Mouse (Mus musculus) liver, embryonic 16.5 days (tissue): ENCODE results near the gene Kcnk3. TPM values are rescaled to one million over a fixed set of nuclear protein-coding genes. Genes with fewer than 3 reads are reported as not detected.

Source experiments
- ATAC-seq: fragments of 200-750 bp; cut with Nextera tagmentation; 2 replicates; pipeline ENCODE4 v1.8.0; 2017; ENCODE audit warnings: low read depth, mild to moderate bottlenecking, moderate number of reproducible peaks, moderate library complexity
- H3K27ac ChIP-seq: fragments of 300-500 bp; sonication (generic); 2 replicates; pipeline ENCODE4 v1.5.1; 2014; ENCODE audit warnings: mild to moderate bottlenecking, low read length
- H3K27me3 ChIP-seq: fragments of 300-500 bp; sonication (generic); 2 replicates; pipeline ENCODE4 v1.6.1; 2014; ENCODE audit warnings: low read depth, low read length, mixed read lengths; ENCODE audit not compliant: control insufficient read depth, insufficient read depth
- H3K36me3 ChIP-seq: fragments of 300-500 bp; sonication (generic); 2 replicates; pipeline ENCODE4 v1.6.1; 2014; ENCODE audit warnings: mild to moderate bottlenecking; ENCODE audit not compliant: control insufficient read depth, insufficient read depth
- H3K4me1 ChIP-seq: fragments of 300-500 bp; sonication (generic); 2 replicates; pipeline ENCODE4 v1.6.1; 2014; ENCODE audit warnings: low read depth, low read length, mixed read lengths; ENCODE audit not compliant: control insufficient read depth
- H3K4me2 ChIP-seq: fragments of 300-500 bp; sonication (generic); 2 replicates; pipeline ENCODE4 v1.6.1; 2014; ENCODE audit warnings: low read depth, low read length, mixed read lengths
- H3K4me3 ChIP-seq: fragments of 300-500 bp; sonication (generic); 2 replicates; pipeline ENCODE4 v1.5.1; 2014; ENCODE audit warnings: low read depth, mild to moderate bottlenecking, low read length
- H3K9ac ChIP-seq: fragments of 300-500 bp; sonication (generic); 2 replicates; pipeline ENCODE4 v1.6.1; 2014; ENCODE audit warnings: low read depth, low read length
- H3K9me3 ChIP-seq: fragments of 300-500 bp; sonication (generic); replicated peaks from 2 replicates; pipeline ENCODE4 v1.6.1; 2016; ENCODE audit warnings: low read length; ENCODE audit not compliant: control insufficient read depth
- WGBS: fragments of 180-500 bp; shearing (Covaris S2); extraction: QIAGEN DNeasy Blood & Tissue Kit; methylation state at CpG from one replicate; pipeline ENCODE4 v1.1.7; 2014; ENCODE audit not compliant: insufficient replicate concordance; 5-methylcytosine and 5-hydroxymethylcytosine counted together
- polyA plus RNA-seq: library from polyadenylated mRNA; unstranded; fragments of >200 nt; fragmentation: Nextera tagmentation; extraction: Ambion mirVana; gene quantifications from 2 replicates; pipeline ENCODE4 v1.2.1, GENCODE M21; 2015

Gene Kcnk3
- polyA plus RNA-seq, 1 experiment from 2014 or later: 0.47 TPM

DNA sequence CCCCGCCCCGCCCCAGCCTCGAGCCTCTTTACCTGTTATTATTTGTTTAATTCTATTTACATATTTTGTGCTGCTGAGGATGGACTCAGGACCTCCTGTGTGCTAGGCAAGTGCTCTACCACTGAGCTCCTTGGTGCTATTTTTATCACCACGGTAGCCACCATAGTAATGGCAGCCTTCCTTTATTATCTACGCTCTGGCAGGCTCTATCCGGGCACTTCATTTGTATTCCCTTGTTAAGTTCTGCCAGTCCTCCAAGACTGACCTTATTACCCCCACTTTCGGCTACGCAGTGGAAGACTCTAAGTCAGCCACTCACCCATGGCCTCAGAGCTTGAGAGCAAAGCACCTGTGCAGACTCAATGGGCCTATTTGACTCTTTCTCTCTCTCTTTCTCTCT is 3.8 kb downstream of the Kcnk3 start:
- WGBS: 59% methylated on average over 8 of the region's 8 CpGs
- Histone ChIP-seq H3K27me3 (peaks cover 41% of the 10 kb centered on the region), H3K9me3 (no peaks in the 10 kb centered on the region), H3K4me3 (no peak overlapping the region), H3K9ac (no peak overlapping the region), H3K4me2 (no peak overlapping the region), H3K4me1 (peaks cover 5% of the 10 kb centered on the region; the same call in 1 of the 2 replicates), H3K36me3 (no peaks in the 10 kb centered on the region), H3K27ac (no peak overlapping the region)
- ATAC-seq: no peak

- no peak overlapping the region for H3K4me3 ChIP-seq
- no peaks in the 10 kb centered on the region for H3K9me3 ChIP-seq
- no peaks in the 10 kb centered on the region for H3K36me3 ChIP-seq
- no peak overlapping the region for H3K9ac ChIP-seq
- H3K27ac ChIP-seq: no peak overlapping the region
- H3K4me2 ChIP-seq: no peak overlapping the region
- ATAC-seq: no peak
- WGBS: 60% methylated on average over 11 of the region's 11 CpGs
- peaks cover 5% of the 10 kb centered on the region; the same call in 1 of the 2 replicates for H3K4me1 ChIP-seq
- peaks cover 35% of the 10 kb centered on the region for H3K27me3 ChIP-seq
Measured at GRCm38 (mm10) chr5:30592279-30592980, 4.5 kb downstream of the Kcnk3 start.

DNA sequence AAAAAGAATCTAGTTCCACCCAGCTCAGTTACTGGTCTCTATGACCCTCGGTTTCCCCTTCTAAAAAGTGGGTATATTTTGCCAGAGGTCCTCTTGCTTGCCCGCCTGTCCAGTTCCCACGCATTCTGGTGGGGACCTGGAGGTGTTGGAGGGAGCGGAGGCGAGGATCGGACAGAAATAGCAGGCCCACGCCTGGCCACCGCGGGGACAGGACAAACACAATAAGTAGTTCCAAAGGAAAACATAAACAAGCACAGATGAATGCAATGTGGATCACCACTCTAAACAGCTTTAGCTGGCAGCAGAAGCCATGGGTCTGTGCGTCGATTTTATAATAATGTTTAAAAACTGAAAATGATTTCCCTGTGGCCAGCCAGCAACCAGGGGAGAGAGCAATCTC is 5.4 kb downstream of the Kcnk3 start:
- Histone ChIP-seq H3K36me3 (no peaks in the 10 kb centered on the region), H3K9me3 (no peaks in the 10 kb centered on the region), H3K9ac (no peak overlapping the region), H3K4me2 (no peak overlapping the region), H3K27me3 (peaks cover 26% of the 10 kb centered on the region), H3K4me3 (no peak overlapping the region), H3K4me1 (peaks cover 3% of the 10 kb centered on the region; the same call in 1 of the 2 replicates), H3K27ac (no peak overlapping the region)
- ATAC-seq: no peak
- WGBS: 59% methylated on average over 11 of the region's 11 CpGs

- WGBS: 27% methylated on average over 10 of the region's 10 CpGs
- H3K4me3 ChIP-seq: no peak overlapping the region
- no peaks in the 10 kb centered on the region for H3K4me1 ChIP-seq
- no peaks in the 10 kb centered on the region for H3K9me3 ChIP-seq
- ATAC-seq: peak; percentile 59
- peaks cover 20% of the 10 kb centered on the region for H3K27me3 ChIP-seq
- no peaks in the 10 kb centered on the region for H3K36me3 ChIP-seq
- no peak overlapping the region for H3K9ac ChIP-seq
- no peak overlapping the region for H3K4me2 ChIP-seq
- H3K27ac ChIP-seq: no peak overlapping the region
Measured at GRCm38 (mm10) chr5:30593811-30594504, 6.0 kb downstream of the Kcnk3 start.

DNA sequence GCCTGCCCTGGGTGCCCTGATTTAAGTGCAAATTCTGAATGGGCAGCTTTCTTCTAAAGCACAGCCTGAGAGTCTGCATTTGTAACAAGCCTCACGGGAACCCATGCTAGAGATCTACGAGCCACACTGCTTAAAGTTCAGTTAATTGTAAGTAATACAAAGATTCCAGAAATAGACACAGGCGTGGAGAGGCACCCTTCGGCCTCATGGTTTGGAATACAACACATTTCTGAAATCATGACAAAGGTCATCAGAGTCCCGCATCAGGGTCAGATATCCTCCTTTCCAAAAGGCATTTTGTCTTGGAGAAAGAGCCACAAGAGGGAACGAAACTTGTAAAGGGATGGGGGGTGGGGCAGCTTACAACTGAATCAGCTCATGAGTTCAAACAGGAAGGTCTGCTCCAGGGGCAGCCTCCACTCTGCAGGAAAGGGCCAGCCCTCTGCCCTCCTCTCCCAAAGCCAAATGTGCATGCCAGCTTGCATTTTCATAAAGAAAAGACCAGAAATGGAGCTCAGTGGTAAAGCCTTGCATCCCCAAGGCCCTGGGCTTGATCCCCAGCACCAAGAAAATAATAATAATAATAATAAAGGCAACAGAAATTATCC is 7.1 kb downstream of the Kcnk3 start:
- no peak overlapping the region for H3K4me3 ChIP-seq
- H3K4me1 ChIP-seq: no peaks in the 10 kb centered on the region
- H3K27ac ChIP-seq: no peak overlapping the region
- H3K27me3 ChIP-seq: peaks cover 9% of the 10 kb centered on the region
- H3K9me3 ChIP-seq: no peaks in the 10 kb centered on the region
- H3K9ac ChIP-seq: no peak overlapping the region
- H3K36me3 ChIP-seq: no peaks in the 10 kb centered on the region
- no peak for ATAC-seq
- whole genome bisulfite sequencing: 48% methylated on average over 6 of the region's 6 CpGs
- no peak overlapping the region for H3K4me2 ChIP-seq

DNA sequence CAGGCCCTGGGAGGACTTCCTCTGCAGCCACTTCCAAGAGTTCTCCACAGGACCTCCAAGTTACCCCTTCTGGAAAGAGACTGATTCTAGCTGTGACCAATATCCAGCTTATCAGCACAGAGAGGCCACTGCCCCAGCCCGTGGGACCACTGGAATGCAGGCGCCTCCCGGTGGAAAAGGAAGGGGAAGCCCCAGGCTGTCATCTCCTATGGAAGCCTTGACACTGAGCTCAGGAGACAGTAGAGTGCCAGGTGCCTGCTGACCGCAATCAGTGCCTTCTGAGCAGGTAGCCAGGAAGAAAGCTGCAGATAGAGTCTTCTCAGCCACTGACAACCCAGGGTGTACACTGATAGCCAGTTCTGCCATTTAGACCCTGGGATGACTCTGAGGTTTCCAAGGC is 13.4 kb downstream of the Kcnk3 start:
- no peak overlapping the region for H3K4me2 ChIP-seq
- no peak overlapping the region for H3K4me3 ChIP-seq
- H3K4me1 ChIP-seq: no peaks in the 10 kb centered on the region
- no peak overlapping the region for H3K9ac ChIP-seq
- H3K9me3 ChIP-seq: no peaks in the 10 kb centered on the region
- no peak for ATAC-seq
- H3K36me3 ChIP-seq: no peaks in the 10 kb centered on the region
- 18% methylated on average over 4 of the region's 4 CpGs for WGBS
- no peaks in the 10 kb centered on the region for H3K27me3 ChIP-seq
- no peak overlapping the region for H3K27ac ChIP-seq

GRCm38 (mm10) chr5:30603255-30603654 is 15.3 kb downstream of the Kcnk3 start:
- Histone ChIP-seq H3K4me2 (no peak overlapping the region), H3K36me3 (no peaks in the 10 kb centered on the region), H3K4me3 (no peak overlapping the region), H3K9ac (no peak overlapping the region), H3K9me3 (no peaks in the 10 kb centered on the region), H3K27ac (no peak overlapping the region), H3K27me3 (no peaks in the 10 kb centered on the region), H3K4me1 (no peaks in the 10 kb centered on the region)
- no peak for ATAC-seq
- 47% methylated on average over 3 of the region's 3 CpGs for WGBS

DNA sequence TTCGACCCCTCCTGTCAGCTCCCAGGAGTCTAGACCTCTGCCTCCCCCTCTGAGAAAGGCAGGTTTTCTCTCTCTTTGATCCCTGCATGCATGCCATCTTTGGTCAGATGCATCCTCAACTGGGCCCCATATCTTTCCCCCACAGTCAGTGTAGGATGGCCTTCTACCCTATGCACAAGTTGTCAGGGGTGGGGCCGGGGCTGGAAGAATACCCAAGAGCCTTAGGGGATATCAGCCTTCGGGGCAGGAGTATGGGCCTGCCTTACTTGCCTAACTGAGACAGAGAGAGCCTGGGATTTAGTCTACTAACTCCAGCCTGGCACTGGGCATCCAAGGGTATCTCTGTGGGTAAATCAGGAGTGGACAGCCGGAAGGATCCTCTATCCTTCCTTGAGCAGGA is 16.0 kb downstream of the Kcnk3 start:
- 59% methylated on average over 4 of the region's 4 CpGs for WGBS
- Histone ChIP-seq H3K27ac (no peak overlapping the region), H3K36me3 (no peaks in the 10 kb centered on the region), H3K4me2 (no peak overlapping the region), H3K9ac (no peak overlapping the region), H3K9me3 (no peaks in the 10 kb centered on the region), H3K4me1 (no peaks in the 10 kb centered on the region), H3K4me3 (no peak overlapping the region), H3K27me3 (no peaks in the 10 kb centered on the region)
- no peak for ATAC-seq

DNA sequence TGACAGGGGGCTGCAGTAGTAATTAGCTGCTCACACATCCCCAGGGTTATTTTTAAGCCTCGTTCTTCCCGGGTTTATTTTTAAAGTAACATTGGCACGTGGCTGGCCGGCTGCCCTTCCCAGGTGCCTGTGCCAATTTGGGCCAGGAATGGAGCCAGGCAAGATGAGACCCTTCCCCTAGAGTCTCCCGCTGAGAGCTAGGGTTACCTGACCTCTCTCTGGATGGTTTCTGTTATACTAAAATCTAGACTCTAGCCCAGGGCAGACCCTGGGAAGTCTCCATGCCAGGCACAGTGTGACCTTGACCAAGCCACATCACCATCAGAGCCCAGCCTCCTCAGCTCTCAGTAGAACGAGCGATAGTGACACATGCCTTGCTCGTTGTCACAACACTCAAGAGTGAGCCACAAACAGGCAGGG is 16.8 kb downstream of the Kcnk3 start:
- Histone ChIP-seq H3K9ac (no peak overlapping the region), H3K27ac (no peak overlapping the region), H3K4me1 (no peaks in the 10 kb centered on the region), H3K27me3 (no peaks in the 10 kb centered on the region), H3K9me3 (no peaks in the 10 kb centered on the region), H3K36me3 (no peaks in the 10 kb centered on the region), H3K4me2 (no peak overlapping the region), H3K4me3 (no peak overlapping the region)
- no peak for ATAC-seq
- 56% methylated on average over 8 of the region's 8 CpGs for WGBS
